Mouse (Mus musculus): Measurements from ENCODE around the gene Ptcd2. TPM values are rescaled to one million over a fixed set of nuclear protein-coding genes. Genes with fewer than 3 reads are reported as not detected.
"Not testable (repeated sequence)": the region's sequence is repeated elsewhere in the genome, so short reads cannot be mapped to it uniquely, and the experiment has no call there.

Gene Ptcd2
- polyA plus RNA-seq, 1 experiment = 39.8 TPM

GRCm38 (mm10) chr13:99341504-99341903 is 3.0 kb downstream of the Ptcd2 start:
- H3K4me3 ChIP-seq (ENCODE audit: insufficient read depth, low read depth, low read length) = no peak overlapping the region
- no peak overlapping the region for H3K27ac ChIP-seq (replicated peaks; ENCODE audit: low read depth, low read length)
- no peaks in the 10 kb centered on the region; the same call in 1 of the 2 replicates for H3K4me1 ChIP-seq (ENCODE audit: control insufficient read depth, insufficient read depth, insufficient read length, low read length)

- Histone ChIP-seq H3K27ac (replicated peaks; ENCODE audit: low read depth, low read length) (no peak overlapping the region), H3K4me3 (ENCODE audit: insufficient read depth, low read depth, low read length) (no peak overlapping the region), H3K4me1 (ENCODE audit: control insufficient read depth, insufficient read depth, insufficient read length, low read length) (no peaks in the 10 kb centered on the region)
These were observed 7.0 kb downstream of the Ptcd2 start for GRCm38 (mm10) chr13:99337510-99337909.

DNA sequence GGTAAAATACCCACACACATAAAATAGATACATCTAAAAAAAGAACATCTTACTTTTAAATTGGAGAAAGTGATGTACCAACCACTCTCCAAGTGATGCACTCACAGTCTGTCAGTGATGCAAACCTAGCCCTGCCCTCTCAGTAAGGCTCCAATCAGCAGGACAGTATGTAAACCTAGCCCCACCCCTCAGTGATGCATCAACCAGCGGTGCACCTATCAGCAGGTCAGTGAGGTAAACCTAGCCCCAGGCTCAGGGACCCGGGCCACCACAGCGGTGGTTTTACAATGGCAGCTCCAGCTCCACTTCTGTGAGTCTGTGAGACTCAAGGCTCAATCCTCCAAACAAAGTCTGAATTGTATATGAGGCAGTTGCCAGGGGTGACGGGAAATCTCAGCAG is 13.2 kb downstream of the Ptcd2 start:
- Histone ChIP-seq H3K4me1 (ENCODE audit: control insufficient read depth, insufficient read depth, insufficient read length, low read length) (no peaks in the 10 kb centered on the region), H3K27ac (replicated peaks; ENCODE audit: low read depth, low read length) (no peak overlapping the region), H3K4me3 (ENCODE audit: insufficient read depth, low read depth, low read length) (no peak overlapping the region)

GRCm38 (mm10) chr13:99324337-99324685 is 20.2 kb downstream of the Ptcd2 start:
- not testable (repeated sequence) for H3K4me3 ChIP-seq (ENCODE audit: insufficient read depth, low read depth, low read length); H3K4me1 ChIP-seq (ENCODE audit: control insufficient read depth, insufficient read depth, insufficient read length, low read length); H3K27ac ChIP-seq (replicated peaks; ENCODE audit: low read depth, low read length)

- peak overlapping the region; percentile 15 for H3K27ac ChIP-seq (replicated peaks; ENCODE audit: low read depth, low read length)
- no peak overlapping the region for H3K4me3 ChIP-seq (ENCODE audit: insufficient read depth, low read depth, low read length)
- no peaks in the 10 kb centered on the region for H3K4me1 ChIP-seq (ENCODE audit: control insufficient read depth, insufficient read depth, insufficient read length, low read length)
These were observed 20.7 kb downstream of the Ptcd2 start for GRCm38 (mm10) chr13:99323632-99324336.

DNA sequence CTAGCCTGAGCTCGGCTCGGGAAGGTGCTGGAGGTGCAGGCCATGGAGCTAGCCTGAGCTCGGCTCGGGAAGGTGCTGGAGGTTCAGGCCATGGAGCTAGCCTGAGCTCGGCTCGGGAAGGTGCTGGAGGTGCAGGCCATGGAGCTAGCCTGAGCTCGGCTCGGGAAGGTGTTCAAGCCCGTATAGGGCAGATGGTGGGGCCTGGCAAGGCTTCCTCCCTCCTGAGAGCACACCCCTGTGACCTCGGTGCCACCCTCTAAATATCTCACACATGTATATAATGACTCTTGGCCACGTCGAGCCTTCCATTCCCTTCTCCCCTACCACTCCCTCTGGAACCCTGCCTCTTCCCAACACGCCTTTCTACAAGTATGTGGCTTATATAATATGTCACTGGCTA is 21.6 kb downstream of the Ptcd2 start:
- H3K27ac ChIP-seq (replicated peaks; ENCODE audit: low read depth, low read length) = peak overlapping the region; percentile 15; the same call in 1 of the 2 replicates
- H3K4me3 ChIP-seq (ENCODE audit: insufficient read depth, low read depth, low read length); H3K4me1 ChIP-seq (ENCODE audit: control insufficient read depth, insufficient read depth, insufficient read length, low read length): not testable (repeated sequence)

DNA sequence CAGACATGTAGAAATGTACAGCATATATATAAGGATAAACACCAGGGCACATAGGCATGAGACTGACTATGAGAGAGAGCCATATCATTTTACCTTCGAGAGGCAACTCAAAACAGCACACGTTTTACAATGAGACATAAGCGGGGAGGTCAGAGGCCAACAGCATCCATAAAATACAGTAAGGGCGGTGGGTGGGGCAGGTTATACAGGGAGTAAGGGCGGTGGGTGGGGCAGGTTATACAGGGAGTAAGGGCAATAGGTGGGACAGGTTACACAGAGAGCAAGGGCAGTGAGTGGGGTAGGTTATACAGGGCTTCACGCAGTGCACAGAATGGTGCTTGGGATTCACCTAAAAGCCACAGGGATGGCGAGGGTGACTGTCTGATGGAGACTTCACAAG is 24.1 kb downstream of the Ptcd2 start:
- H3K4me1 ChIP-seq (ENCODE audit: control insufficient read depth, insufficient read depth, insufficient read length, low read length) = peaks cover 4% of the 10 kb centered on the region; the same call in 1 of the 2 replicates
- no peak overlapping the region for H3K4me3 ChIP-seq (ENCODE audit: insufficient read depth, low read depth, low read length)
- H3K27ac ChIP-seq (replicated peaks; ENCODE audit: low read depth, low read length) = no peak overlapping the region

- Histone ChIP-seq H3K4me1 (ENCODE audit: control insufficient read depth, insufficient read depth, insufficient read length, low read length) (peaks cover 4% of the 10 kb centered on the region; the same call in 1 of the 2 replicates), H3K27ac (replicated peaks; ENCODE audit: low read depth, low read length) (no peak overlapping the region), H3K4me3 (ENCODE audit: insufficient read depth, low read depth, low read length) (no peak overlapping the region)
These were observed 27.4 kb downstream of the Ptcd2 start for GRCm38 (mm10) chr13:99317058-99317457.

- Histone ChIP-seq H3K4me1 (ENCODE audit: control insufficient read depth, insufficient read depth, insufficient read length, low read length) (peaks cover 4% of the 10 kb centered on the region; the same call in 1 of the 2 replicates), H3K27ac (replicated peaks; ENCODE audit: low read depth, low read length) (peak overlapping the region; percentile 51; the same call in 1 of the 2 replicates), H3K4me3 (ENCODE audit: insufficient read depth, low read depth, low read length) (no peak overlapping the region)
These were observed 28.1 kb downstream of the Ptcd2 start for GRCm38 (mm10) chr13:99316366-99316765.

GRCm38 (mm10) chr13:99314657-99315181 is 29.8 kb downstream of the Ptcd2 start:
- Histone ChIP-seq H3K4me1 (ENCODE audit: control insufficient read depth, insufficient read depth, insufficient read length, low read length) (peaks cover 4% of the 10 kb centered on the region; the same call in 1 of the 2 replicates), H3K27ac (replicated peaks; ENCODE audit: low read depth, low read length) (no peak overlapping the region), H3K4me3 (ENCODE audit: insufficient read depth, low read depth, low read length) (no peak overlapping the region)

- Histone ChIP-seq H3K4me1 (ENCODE audit: control insufficient read depth, insufficient read depth, insufficient read length, low read length) (peaks cover 4% of the 10 kb centered on the region; the same call in 1 of the 2 replicates), H3K4me3 (ENCODE audit: insufficient read depth, low read depth, low read length) (no peak overlapping the region), H3K27ac (replicated peaks; ENCODE audit: low read depth, low read length) (no peak overlapping the region)
These were observed 30.4 kb downstream of the Ptcd2 start for GRCm38 (mm10) chr13:99314098-99314497.

DNA sequence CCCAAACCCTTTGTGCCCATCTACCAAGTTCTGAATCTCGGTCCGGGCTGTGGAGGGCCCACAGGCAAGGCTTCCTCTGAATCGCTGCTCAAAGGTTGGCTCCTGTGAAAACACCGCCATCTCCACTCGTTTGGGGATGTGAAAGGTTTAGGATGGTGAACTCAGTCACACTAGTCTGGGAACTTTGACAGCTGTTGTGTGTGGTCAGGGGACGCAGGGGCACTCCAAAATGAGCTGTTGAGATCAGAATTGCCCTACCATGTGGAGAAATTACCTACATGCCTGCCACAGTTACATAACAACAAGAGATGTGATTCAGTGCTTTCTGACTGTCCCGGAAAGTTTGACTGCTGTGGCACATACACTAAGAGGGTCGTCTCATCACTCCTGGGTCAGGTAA is 36.1 kb downstream of the Ptcd2 start:
- H3K4me1 ChIP-seq (ENCODE audit: control insufficient read depth, insufficient read depth, insufficient read length, low read length) = peaks cover 12% of the 10 kb centered on the region
- no peak overlapping the region for H3K27ac ChIP-seq (replicated peaks; ENCODE audit: low read depth, low read length)
- no peak overlapping the region for H3K4me3 ChIP-seq (ENCODE audit: insufficient read depth, low read depth, low read length)

DNA sequence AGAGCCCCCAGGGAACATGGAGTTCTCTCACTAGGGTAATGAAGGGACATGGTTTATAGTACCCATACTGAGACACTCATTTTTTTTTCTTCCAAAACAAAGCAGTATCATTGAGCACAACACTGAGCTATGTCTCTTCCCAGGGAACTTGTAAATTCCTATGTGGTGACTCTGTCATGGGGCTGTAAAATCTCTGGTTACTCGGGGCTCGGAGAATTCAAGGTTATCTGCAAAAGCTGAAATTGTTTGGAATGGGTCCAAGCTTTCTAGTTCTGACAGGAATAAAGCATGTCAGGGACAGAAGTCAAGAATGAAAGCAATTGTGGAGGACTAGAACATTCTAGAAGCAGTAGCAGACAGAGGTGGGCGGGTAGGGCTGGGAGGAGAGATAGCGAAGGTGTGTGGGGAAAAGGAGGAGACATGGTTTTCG is 36.6 kb downstream of the Ptcd2 start:
- H3K4me3 ChIP-seq (ENCODE audit: insufficient read depth, low read depth, low read length) = no peak overlapping the region
- no peak overlapping the region for H3K27ac ChIP-seq (replicated peaks; ENCODE audit: low read depth, low read length)
- H3K4me1 ChIP-seq (ENCODE audit: control insufficient read depth, insufficient read depth, insufficient read length, low read length) = peaks cover 12% of the 10 kb centered on the region

DNA sequence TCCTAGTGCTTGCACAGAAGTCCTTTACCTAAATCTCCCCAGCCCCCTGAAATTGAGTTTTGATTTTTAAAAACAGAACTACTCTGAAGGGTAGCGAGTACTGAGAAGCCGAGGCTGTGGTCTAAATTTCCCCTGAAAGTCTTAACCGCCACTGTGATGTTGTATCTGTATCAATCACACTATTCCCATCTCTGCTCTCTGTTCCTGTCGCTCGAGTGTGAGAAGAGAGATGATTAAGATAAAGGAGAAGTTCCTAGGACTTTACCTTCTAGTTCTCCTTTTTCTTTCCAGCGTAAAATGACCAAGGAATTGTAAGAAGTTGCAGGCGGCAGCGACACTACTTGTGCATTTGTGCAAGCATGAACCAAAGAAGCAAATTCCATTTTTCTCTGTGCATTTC is 38.3 kb downstream of the Ptcd2 start:
- H3K27ac ChIP-seq (replicated peaks; ENCODE audit: low read depth, low read length) = no peak overlapping the region
- peaks cover 12% of the 10 kb centered on the region for H3K4me1 ChIP-seq (ENCODE audit: control insufficient read depth, insufficient read depth, insufficient read length, low read length)
- H3K4me3 ChIP-seq (ENCODE audit: insufficient read depth, low read depth, low read length) = no peak overlapping the region

DNA sequence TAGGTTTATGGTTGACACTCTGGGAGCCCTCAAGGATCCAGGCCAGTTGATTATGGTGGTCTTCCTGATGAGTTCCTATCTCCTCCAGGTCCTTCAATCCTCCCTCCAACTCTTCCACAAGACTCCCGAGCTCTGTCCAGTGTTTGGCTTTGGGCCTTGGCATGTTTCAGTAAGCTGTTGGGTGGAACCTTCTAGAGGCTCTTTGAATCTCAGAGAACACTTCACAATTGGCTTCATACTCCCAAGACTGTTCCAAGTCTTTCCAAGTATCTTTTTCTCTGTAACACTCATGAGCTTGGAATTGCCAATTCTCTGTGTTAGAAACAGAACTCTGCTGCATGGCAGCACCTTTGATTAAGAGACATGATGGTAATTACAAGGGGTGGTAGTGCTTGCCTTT is 39.3 kb downstream of the Ptcd2 start:
- Histone ChIP-seq H3K4me3 (ENCODE audit: insufficient read depth, low read depth, low read length) (no peak overlapping the region), H3K27ac (replicated peaks; ENCODE audit: low read depth, low read length) (no peak overlapping the region), H3K4me1 (ENCODE audit: control insufficient read depth, insufficient read depth, insufficient read length, low read length) (peaks cover 12% of the 10 kb centered on the region)

DNA sequence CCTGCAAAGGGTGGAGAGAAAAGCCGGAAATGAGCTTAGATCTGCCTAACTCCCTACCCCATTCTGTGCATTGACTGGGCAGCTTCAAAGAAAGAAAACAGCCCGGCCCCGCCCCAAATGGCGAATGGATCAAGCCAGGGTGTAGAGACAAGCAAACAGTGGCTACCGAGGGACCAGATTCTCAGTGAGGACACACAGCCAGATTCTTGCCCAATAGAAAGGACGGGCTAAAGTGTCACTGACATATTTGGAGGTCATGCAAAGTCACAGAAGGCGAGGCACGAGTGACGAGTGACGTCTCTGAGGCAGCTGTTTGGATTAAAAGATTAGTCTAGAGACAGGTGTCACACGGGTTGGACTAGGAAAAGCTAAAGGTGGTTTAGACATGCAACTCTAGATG is 40.1 kb downstream of the Ptcd2 start:
- H3K4me1 ChIP-seq (ENCODE audit: control insufficient read depth, insufficient read depth, insufficient read length, low read length) = peaks cover 12% of the 10 kb centered on the region
- no peak overlapping the region for H3K4me3 ChIP-seq (ENCODE audit: insufficient read depth, low read depth, low read length)
- H3K27ac ChIP-seq (replicated peaks; ENCODE audit: low read depth, low read length) = no peak overlapping the region
